Mouse (Mus musculus) Muller cell, postnatal 12 days (primary cell): ENCODE data around the gene Gm7030.
A peak's percentile ranks its signal among the peaks of the same experiment; 100 is the strongest.
"Not testable (repeated sequence)": the region's sequence is repeated elsewhere in the genome, so short reads cannot be mapped to it uniquely, and the experiment has no call there.

Experiments used
- DNase-seq: peaks from one replicate; pipeline ENCODE4 v3.0.0-alpha.2; 2015; ENCODE audit errors: inconsistent ontology term

Gm7030 gene

GRCm38 (mm10) chr17:36082519-36083232 is 46.5 kb downstream of the Gm7030 start:
- not testable (repeated sequence) for DNase-seq

GRCm38 (mm10) chr17:36081901-36082300 is 47.3 kb downstream of the Gm7030 start:
- DNase-seq = not testable (repeated sequence)

DNA sequence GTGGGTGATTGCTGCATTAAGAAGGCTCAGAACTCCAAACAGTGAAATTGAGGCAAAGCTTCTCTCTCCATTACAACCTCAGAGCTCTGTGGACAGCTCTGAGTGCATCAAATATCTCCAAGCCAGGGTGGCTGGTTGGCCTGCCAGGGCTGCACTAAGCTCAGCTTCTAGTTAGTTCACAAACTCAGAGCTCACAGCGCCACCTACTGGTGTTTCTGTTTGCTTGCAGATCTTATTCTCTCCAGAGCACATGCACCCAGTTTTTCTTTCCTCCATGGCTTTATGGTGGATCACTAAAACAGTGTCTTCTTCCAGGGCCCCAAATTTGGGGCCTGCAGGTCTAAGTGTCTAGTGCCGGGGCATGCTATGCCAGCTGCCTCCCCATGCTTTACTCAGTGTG is 68.4 kb downstream of the Gm7030 start:
- DNase-seq = peak; percentile 27
